Mouse (Mus musculus) olfactory bulb, adult 2 months (tissue): Measurements from ENCODE around the gene Dzip1.

ENCODE experiments used
- CTCF ChIP-seq: fragments of 200-500 bp; IDR thresholded peaks from 2 replicates; pipeline ENCODE4 v1.5.1; 2012; ENCODE audit warnings: low read depth, mild to moderate bottlenecking, low read length, moderate library complexity; ENCODE audit not compliant: insufficient read depth
- POLR2A ChIP-seq: fragments of 200-500 bp; IDR thresholded peaks from 2 replicates; pipeline ENCODE4 v1.6.1; 2012; ENCODE audit warnings: mild to moderate bottlenecking, low read depth, low read length, moderate library complexity; ENCODE audit not compliant: insufficient read depth

- no peak for TF ChIP-seq CTCF
- TF ChIP-seq POLR2A = no peak
Measured at GRCm38 (mm10) chr14:118928565-118928964, 3.3 kb upstream of the Dzip1 start.
